Mouse (Mus musculus) ES-E14 (cell line): ENCODE data around the gene Ndufs4.

Source experiments
- CHD2 ChIP-seq: IDR thresholded peaks from 2 replicates; pipeline ENCODE4 v1.6.1; 2014; ENCODE audit warnings: mild to moderate bottlenecking, low read depth, low read length, inconsistent platforms
- HCFC1 ChIP-seq: IDR thresholded peaks from 2 replicates; pipeline ENCODE4 v1.6.1; 2012; ENCODE audit warnings: low read length, inconsistent platforms, borderline replicate concordance; ENCODE audit not compliant: insufficient read depth
- MAFK ChIP-seq: IDR thresholded peaks from 2 replicates; pipeline ENCODE4 v1.6.1; 2014; ENCODE audit warnings: mild to moderate bottlenecking, low read depth, low read length, inconsistent platforms; ENCODE audit not compliant: insufficient read depth
- ZC3H11A ChIP-seq: IDR thresholded peaks from 2 replicates; pipeline ENCODE4 v1.6.1; 2012; ENCODE audit warnings: low read depth, mild to moderate bottlenecking, inconsistent platforms, low read length, borderline replicate concordance
- ZNF384 ChIP-seq: IDR thresholded peaks from 2 replicates; pipeline ENCODE4 v1.6.1; 2012; ENCODE audit warnings: low read depth, low read length, inconsistent platforms

- TF ChIP-seq CHD2 (no peak), HCFC1 (no peak), MAFK (no peak), ZC3H11A (no peak), ZNF384 (no peak)
These were observed 4.4 kb upstream of the Ndufs4 start for GRCm38 (mm10) chr13:114392501-114392900.
